Mouse (Mus musculus) MEL (cell line): ENCODE results near the gene Trim47. TPM values are rescaled to one million over a fixed set of nuclear protein-coding genes. Genes with fewer than 3 reads are reported as not detected.

Source experiments
- DNase-seq: peaks from one replicate; pipeline ENCODE4 v3.0.0; 2011; ENCODE audit warnings: low read depth, low spot score
- H3K27ac ChIP-seq: 2 replicates; pipeline ENCODE4 v1.5.1; 2012; ENCODE audit warnings: low read depth, mild to moderate bottlenecking, control low read depth, low read length, moderate library complexity; ENCODE audit not compliant: control insufficient read depth
- H3K27me3 ChIP-seq, 2 experiments: fragments of 150-350 bp in 1 of 2; sonication (generic) in 1 of 2; 2 replicates each; pipeline ENCODE4 v1.6.1; 2012; ENCODE audit warnings: low read length in 2 of 2, mild to moderate bottlenecking in 2 of 2, improper control_type of control experiment in 1 of 2, moderate library complexity in 1 of 2; ENCODE audit not compliant: insufficient read depth in 2 of 2, control insufficient read depth in 1 of 2
- H3K36me3 ChIP-seq, 2 experiments: 2 replicates each; pipeline ENCODE4 v1.6.1; 2012 to 2014; ENCODE audit warnings: low read length in 2 of 2, improper control_type of control experiment in 1 of 2, inconsistent platforms in 1 of 2, mild to moderate bottlenecking in 1 of 2; ENCODE audit not compliant: insufficient read depth in 2 of 2, control insufficient read depth in 1 of 2
- H3K4me1 ChIP-seq, 2 experiments: fragments of 150-350 bp in 1 of 2; sonication (generic) in 1 of 2; 2 replicates each; pipeline ENCODE4 v1.6.1; 2012; ENCODE audit warnings: low read length in 2 of 2, improper control_type of control experiment in 1 of 2, mild to moderate bottlenecking in 1 of 2; ENCODE audit not compliant: insufficient read depth in 2 of 2, control insufficient read depth in 1 of 2
- H3K4me3 ChIP-seq, 2 experiments: fragments of 150-350 bp in 1 of 2; sonication (generic) in 1 of 2; 2 replicates each; pipeline ENCODE4 v1.5.1; 2012; ENCODE audit warnings: low read depth in 2 of 2, low read length in 2 of 2, mild to moderate bottlenecking in 2 of 2, moderate library complexity in 2 of 2, control low read depth in 1 of 2, improper control_type of control experiment in 1 of 2; ENCODE audit not compliant: control insufficient read depth in 1 of 2, insufficient read depth in 1 of 2
- H3K79me2 ChIP-seq: 2 replicates; pipeline ENCODE4 v1.6.1; 2012; ENCODE audit warnings: mild to moderate bottlenecking, low read length, moderate library complexity; ENCODE audit not compliant: control insufficient read depth, poor library complexity, insufficient read depth
- H3K9ac ChIP-seq: 2 replicates; pipeline ENCODE4 v1.6.1; 2012; ENCODE audit warnings: low read depth, mild to moderate bottlenecking, control low read depth, low read length, moderate library complexity; ENCODE audit not compliant: control insufficient read depth, poor library complexity, severe bottlenecking
- H3K9me3 ChIP-seq: fragments of 150-350 bp; sonication (generic); replicated peaks from 2 replicates; pipeline ENCODE4 v1.6.1; 2012; ENCODE audit warnings: mild to moderate bottlenecking, low read length, improper control_type of control experiment, moderate library complexity; ENCODE audit not compliant: insufficient read depth
- CHD1 ChIP-seq: IDR thresholded peaks from 2 replicates; pipeline ENCODE4 v1.6.1; 2012; ENCODE audit warnings: low read depth, mild to moderate bottlenecking, inconsistent platforms, low read length, improper control_type of control experiment
- CTCF ChIP-seq, 3 experiments: IDR thresholded peaks in 2 of 3; conservative IDR thresholded peaks in 1 of 3; 2 replicates each; pipeline ENCODE4 v1.5.1; 2011 to 2012; ENCODE audit warnings: low read length in 3 of 3, low read depth in 2 of 3, mild to moderate bottlenecking in 2 of 3, improper control_type of control experiment in 1 of 3, inconsistent platforms in 1 of 3, mixed read lengths in 1 of 3, moderate library complexity in 1 of 3; ENCODE audit not compliant: control insufficient read depth in 1 of 3, insufficient read depth in 1 of 3, poor library complexity in 1 of 3, severe bottlenecking in 1 of 3
- E2F4 ChIP-seq: IDR thresholded peaks from 2 replicates; pipeline ENCODE4 v1.6.1; 2011; ENCODE audit warnings: low read depth, low read length, improper control_type of control experiment, borderline replicate concordance
- EP300 ChIP-seq, 2 experiments: IDR thresholded peaks; 2 replicates each; pipeline ENCODE4 v1.6.1; 2011; ENCODE audit warnings: improper control_type of control experiment in 2 of 2, low read length in 2 of 2, low read depth in 1 of 2, mild to moderate bottlenecking in 1 of 2
- GATA1 ChIP-seq: IDR thresholded peaks from 2 replicates; pipeline ENCODE4 v1.6.1; 2011; ENCODE audit warnings: low read depth, low read length, improper control_type of control experiment
- JUND ChIP-seq: IDR thresholded peaks from 2 replicates; pipeline ENCODE4 v1.6.1; 2011; ENCODE audit warnings: low read depth, mild to moderate bottlenecking, improper control_type of control experiment, low read length
- KAT2A ChIP-seq: conservative IDR thresholded peaks from 2 replicates; pipeline ENCODE4 v1.6.1; 2012; ENCODE audit warnings: low read depth, low read length, improper control_type of control experiment, inconsistent platforms
- MAFK ChIP-seq: IDR thresholded peaks from 2 replicates; pipeline ENCODE4 v1.6.1; 2011; ENCODE audit warnings: low read depth, mild to moderate bottlenecking, low read length, improper control_type of control experiment, borderline replicate concordance
- MAZ ChIP-seq: IDR thresholded peaks from 2 replicates; pipeline ENCODE4 v1.6.1; 2012; ENCODE audit warnings: low read depth, mild to moderate bottlenecking, inconsistent platforms, low read length, improper control_type of control experiment
- MEF2A ChIP-seq: IDR thresholded peaks from 2 replicates; pipeline ENCODE4 v1.6.1; 2014; ENCODE audit warnings: low read depth, mild to moderate bottlenecking, inconsistent platforms, low read length, improper control_type of control experiment; ENCODE audit not compliant: poor library complexity, insufficient replicate concordance, severe bottlenecking; ENCODE audit errors: extremely low read depth
- MXI1 ChIP-seq: IDR thresholded peaks from 2 replicates; pipeline ENCODE4 v1.6.1; 2011; ENCODE audit warnings: mild to moderate bottlenecking, low read depth, low read length, improper control_type of control experiment
- MYB ChIP-seq: IDR thresholded peaks from 2 replicates; pipeline ENCODE4 v1.6.1; 2011; ENCODE audit warnings: mild to moderate bottlenecking, low read depth, low read length, improper control_type of control experiment
- MYC ChIP-seq: IDR thresholded peaks from 2 replicates; pipeline ENCODE4 v1.6.1; 2011; ENCODE audit warnings: low read depth, mild to moderate bottlenecking, low read length, improper control_type of control experiment, moderate library complexity
- NELFE ChIP-seq: IDR thresholded peaks from 2 replicates; pipeline ENCODE4 v1.6.1; 2011; ENCODE audit warnings: low read depth, low read length, improper control_type of control experiment
- NRF1 ChIP-seq: IDR thresholded peaks from 2 replicates; pipeline ENCODE4 v1.6.1; 2014; ENCODE audit warnings: low read depth, mild to moderate bottlenecking, inconsistent platforms, low read length, improper control_type of control experiment, moderate library complexity; ENCODE audit not compliant: poor library complexity, insufficient read depth, severe bottlenecking
- POLR2A ChIP-seq, 2 experiments: IDR thresholded peaks; 2 replicates each; pipeline ENCODE4 v1.6.1; 2011 to 2012; ENCODE audit warnings: low read length in 2 of 2, mild to moderate bottlenecking in 2 of 2, control low read depth in 1 of 2, improper control_type of control experiment in 1 of 2, low read depth in 1 of 2, moderate library complexity in 1 of 2; ENCODE audit not compliant: control insufficient read depth in 1 of 2, insufficient read depth in 1 of 2, poor library complexity in 1 of 2
- POLR2AphosphoS2 ChIP-seq: IDR thresholded peaks from 2 replicates; pipeline ENCODE4 v1.6.1; 2011; ENCODE audit warnings: low read length, improper control_type of control experiment
- RAD21 ChIP-seq: IDR thresholded peaks from 2 replicates; pipeline ENCODE4 v1.6.1; 2011; ENCODE audit warnings: mild to moderate bottlenecking, low read depth, low read length, improper control_type of control experiment
- RCOR1 ChIP-seq: IDR thresholded peaks from 2 replicates; pipeline ENCODE4 v1.6.1; 2012; ENCODE audit warnings: low read depth, mild to moderate bottlenecking, inconsistent platforms, low read length, improper control_type of control experiment
- SIN3A ChIP-seq: IDR thresholded peaks from 2 replicates; pipeline ENCODE4 v1.6.1; 2012; ENCODE audit warnings: low read length, improper control_type of control experiment, inconsistent platforms
- SMC3 ChIP-seq: IDR thresholded peaks from 2 replicates; pipeline ENCODE4 v1.6.1; 2011; ENCODE audit warnings: low read depth, low read length, improper control_type of control experiment
- TAL1 ChIP-seq: IDR thresholded peaks from 2 replicates; pipeline ENCODE4 v1.6.1; 2012; ENCODE audit warnings: mild to moderate bottlenecking, inconsistent platforms, low read length, moderate library complexity, mixed read lengths
- TCF12 ChIP-seq: IDR thresholded peaks from 2 replicates; pipeline ENCODE4 v1.6.1; 2014; ENCODE audit warnings: low read depth, mild to moderate bottlenecking, inconsistent platforms, low read length, improper control_type of control experiment, moderate library complexity
- ZKSCAN1 ChIP-seq: IDR thresholded peaks from 2 replicates; pipeline ENCODE4 v1.6.1; 2012; ENCODE audit warnings: low read depth, mild to moderate bottlenecking, inconsistent platforms, low read length, improper control_type of control experiment, moderate library complexity
- ZMIZ1 ChIP-seq: IDR thresholded peaks from 2 replicates; pipeline ENCODE4 v1.6.1; 2012; ENCODE audit warnings: low read depth, mild to moderate bottlenecking, inconsistent platforms, low read length, improper control_type of control experiment, moderate library complexity
- polyA plus RNA-seq, 2 experiments: library from polyadenylated mRNA; stranded (reverse) in 1 of 2; unstranded in 1 of 2; fragments of >175 nt in 1 of 2; fragments of >200 nt in 1 of 2; gene quantifications; 2 replicates each; pipeline versions ENCODE4 v1.2.1 to v1.2.4; 2012; ENCODE audit warnings: low replicate concordance in 2 of 2, low read depth in 1 of 2; ENCODE audit not compliant: insufficient read length in 2 of 2, insufficient read depth in 1 of 2, missing spikeins in 1 of 2
- total RNA-seq: library from RNA; depleted of rRNA; stranded (reverse); fragments of 300-350 nt; gene quantifications from 2 replicates; pipeline ENCODE4 v1.2.3, GENCODE M21; 2012

Trim47 gene
- total and polyA plus RNA-seq, 3 experiments: 5.6 to 6.7 TPM; not detected in 1

DNA sequence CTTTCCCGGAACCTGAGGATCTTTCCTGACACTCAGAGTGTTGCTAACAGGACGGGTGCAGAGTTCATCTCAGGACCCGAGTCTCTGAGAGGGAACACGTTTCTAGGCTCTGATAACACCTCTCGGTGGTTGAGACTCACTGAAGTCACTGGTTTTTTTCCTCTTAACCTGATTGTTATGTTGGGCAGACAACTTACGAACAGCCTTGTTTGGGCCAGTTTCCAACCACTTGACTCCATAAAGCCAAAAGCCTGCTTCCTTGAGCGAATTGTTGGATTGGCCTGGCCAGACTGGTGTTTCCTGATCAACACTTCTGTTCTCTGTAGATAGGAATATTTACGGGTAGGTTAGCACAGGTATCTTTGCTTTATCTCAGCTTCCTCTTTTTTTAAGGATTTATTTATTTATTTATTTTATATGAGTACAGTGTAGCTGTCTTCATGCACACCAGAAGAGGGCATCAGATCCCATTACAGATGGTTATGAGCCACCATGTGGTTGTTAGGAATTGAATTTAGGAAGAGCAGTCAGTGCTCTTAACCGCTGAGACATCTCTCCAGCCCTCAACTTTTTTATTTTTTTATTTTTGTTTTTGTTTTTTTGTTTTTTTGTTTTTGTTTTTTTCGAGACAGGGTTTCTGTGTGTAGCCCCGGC lies 38.1 kb downstream of the Trim47 start (continued):
- TF ChIP-seq MAFK (no peak; the same call in 1 of the 2 replicates), TAL1 (peak; percentile 92), MAZ (no peak), SMC3 (peak; percentile 25), TCF12 (peak; percentile 97), MYC (peak; percentile 55; the same call in 1 of the 2 replicates)

DNA sequence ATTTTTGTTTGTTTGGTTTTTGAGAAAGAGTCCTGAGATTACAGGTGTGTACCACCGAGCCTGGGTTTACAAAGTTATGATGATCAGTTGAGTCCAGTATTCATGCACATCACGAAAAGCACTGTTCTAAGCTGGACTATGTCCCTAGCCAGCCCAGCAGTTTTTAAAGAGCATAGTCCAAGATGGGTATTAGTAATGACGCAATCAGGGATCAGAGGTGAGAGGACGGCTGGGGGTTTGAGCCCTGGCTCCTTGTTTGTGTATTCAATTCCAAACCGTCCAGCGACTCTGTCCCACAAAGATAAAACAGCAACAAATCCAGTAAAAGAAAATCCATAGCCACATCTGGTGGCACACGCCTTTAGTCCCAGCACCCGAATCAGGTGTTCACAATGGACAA lies 38.8 kb downstream of the Trim47 start:
- no peak for TF ChIP-seq POLR2A (IDR thresholded peaks at IDR 0.05; ENCODE audit: control insufficient read depth in 1 of 2, insufficient read depth in 1 of 2, low read depth in 1 of 2, low read length in 2 of 2, poor library complexity in 1 of 2)
- TF ChIP-seq KAT2A: no peak
- TF ChIP-seq ZKSCAN1: no peak
- TF ChIP-seq POLR2AphosphoS2: no peak; the same call in 1 of the 2 replicates
- TF ChIP-seq MYB: peak; percentile 26; the same call in 1 of the 2 replicates
- 0 out of 2 replicates have a peak, but pooled peaks have one; percentile 32 for TF ChIP-seq E2F4
- TF ChIP-seq CTCF (IDR thresholded peaks at IDR 0.05 in 2 of 3, conservative IDR thresholded peaks at IDR 0.05 in 1 of 3; ENCODE audit: control insufficient read depth in 1 of 3, insufficient read depth in 1 of 3, low read depth in 2 of 3, low read length in 3 of 3, poor library complexity in 1 of 3, severe bottlenecking in 1 of 3): no peak
- TF ChIP-seq ZMIZ1: no peak
- no peak for TF ChIP-seq SMC3
- no peak for TF ChIP-seq JUND
- no peak for TF ChIP-seq NRF1
- no peak for TF ChIP-seq NELFE
- TF ChIP-seq GATA1: no peak
- no peak for TF ChIP-seq MEF2A
- no peak for TF ChIP-seq RCOR1
- no peak for TF ChIP-seq SIN3A
- no peak for TF ChIP-seq RAD21
- peak; percentile 77; the same call in 1 of the 2 replicates for TF ChIP-seq CHD1
- no peak for TF ChIP-seq MXI1
- TF ChIP-seq MYC: no peak
- TF ChIP-seq EP300 (IDR thresholded peaks at IDR 0.05; ENCODE audit: low read depth in 1 of 2, low read length in 2 of 2): no peak
- Histone ChIP-seq H3K27me3 (no peaks in the 10 kb centered on the region), H3K36me3 (peaks cover 0 to 37% of the 10 kb centered on the region in 2 experiments; a peak in 2 of 4 replicates), H3K9ac (peak overlapping the region; percentile 86), H3K4me3 (peak overlapping the region; percentile 53 to 78; a peak in 3 of 4 replicates), H3K9me3 (no peaks in the 10 kb centered on the region), H3K27ac (peak overlapping the region; percentile 93), H3K4me1 (peaks cover 10 to 39% of the 10 kb centered on the region in 2 experiments), H3K79me2 (peaks cover 9% of the 10 kb centered on the region)
- no peak for DNase-seq
